Mouse (Mus musculus) MEL (cell line): ENCODE results near the gene Cmtm3. TPM values are rescaled to one million over a fixed set of nuclear protein-coding genes. Genes with fewer than 3 reads are reported as not detected.

Experiments
- DNase-seq: peaks from one replicate; pipeline ENCODE4 v3.0.0; 2011; ENCODE audit warnings: low read depth, low spot score
- H3K27ac ChIP-seq: 2 replicates; pipeline ENCODE4 v1.5.1; 2012; ENCODE audit warnings: low read depth, mild to moderate bottlenecking, control low read depth, low read length, moderate library complexity; ENCODE audit not compliant: control insufficient read depth
- H3K27me3 ChIP-seq, 2 experiments: fragments of 150-350 bp in 1 of 2; sonication (generic) in 1 of 2; 2 replicates each; pipeline ENCODE4 v1.6.1; 2012; ENCODE audit warnings: low read length in 2 of 2, mild to moderate bottlenecking in 2 of 2, improper control_type of control experiment in 1 of 2, moderate library complexity in 1 of 2; ENCODE audit not compliant: insufficient read depth in 2 of 2, control insufficient read depth in 1 of 2
- H3K36me3 ChIP-seq, 2 experiments: 2 replicates each; pipeline ENCODE4 v1.6.1; 2012 to 2014; ENCODE audit warnings: low read length in 2 of 2, improper control_type of control experiment in 1 of 2, inconsistent platforms in 1 of 2, mild to moderate bottlenecking in 1 of 2; ENCODE audit not compliant: insufficient read depth in 2 of 2, control insufficient read depth in 1 of 2
- H3K4me1 ChIP-seq, 2 experiments: fragments of 150-350 bp in 1 of 2; sonication (generic) in 1 of 2; 2 replicates each; pipeline ENCODE4 v1.6.1; 2012; ENCODE audit warnings: low read length in 2 of 2, improper control_type of control experiment in 1 of 2, mild to moderate bottlenecking in 1 of 2; ENCODE audit not compliant: insufficient read depth in 2 of 2, control insufficient read depth in 1 of 2
- H3K4me3 ChIP-seq, 2 experiments: fragments of 150-350 bp in 1 of 2; sonication (generic) in 1 of 2; 2 replicates each; pipeline ENCODE4 v1.5.1; 2012; ENCODE audit warnings: low read depth in 2 of 2, low read length in 2 of 2, mild to moderate bottlenecking in 2 of 2, moderate library complexity in 2 of 2, control low read depth in 1 of 2, improper control_type of control experiment in 1 of 2; ENCODE audit not compliant: control insufficient read depth in 1 of 2, insufficient read depth in 1 of 2
- H3K79me2 ChIP-seq: 2 replicates; pipeline ENCODE4 v1.6.1; 2012; ENCODE audit warnings: mild to moderate bottlenecking, low read length, moderate library complexity; ENCODE audit not compliant: control insufficient read depth, poor library complexity, insufficient read depth
- H3K9ac ChIP-seq: 2 replicates; pipeline ENCODE4 v1.6.1; 2012; ENCODE audit warnings: low read depth, mild to moderate bottlenecking, control low read depth, low read length, moderate library complexity; ENCODE audit not compliant: control insufficient read depth, poor library complexity, severe bottlenecking
- H3K9me3 ChIP-seq: fragments of 150-350 bp; sonication (generic); replicated peaks from 2 replicates; pipeline ENCODE4 v1.6.1; 2012; ENCODE audit warnings: mild to moderate bottlenecking, low read length, improper control_type of control experiment, moderate library complexity; ENCODE audit not compliant: insufficient read depth
- BHLHE40 ChIP-seq: IDR thresholded peaks from 2 replicates; pipeline ENCODE4 v1.6.1; 2012; ENCODE audit warnings: low read depth, mild to moderate bottlenecking, inconsistent platforms, low read length, improper control_type of control experiment, borderline replicate concordance
- CHD2 ChIP-seq: IDR thresholded peaks from 2 replicates; pipeline ENCODE4 v1.6.1; 2011; ENCODE audit warnings: low read length, improper control_type of control experiment
- CTCF ChIP-seq, 3 experiments: IDR thresholded peaks in 2 of 3; conservative IDR thresholded peaks in 1 of 3; 2 replicates each; pipeline ENCODE4 v1.5.1; 2011 to 2012; ENCODE audit warnings: low read length in 3 of 3, low read depth in 2 of 3, mild to moderate bottlenecking in 2 of 3, improper control_type of control experiment in 1 of 3, inconsistent platforms in 1 of 3, mixed read lengths in 1 of 3, moderate library complexity in 1 of 3; ENCODE audit not compliant: control insufficient read depth in 1 of 3, insufficient read depth in 1 of 3, poor library complexity in 1 of 3, severe bottlenecking in 1 of 3
- E2F4 ChIP-seq: IDR thresholded peaks from 2 replicates; pipeline ENCODE4 v1.6.1; 2011; ENCODE audit warnings: low read depth, low read length, improper control_type of control experiment, borderline replicate concordance
- GABPA ChIP-seq: IDR thresholded peaks from 2 replicates; pipeline ENCODE4 v1.6.1; 2012; ENCODE audit warnings: low read depth, mild to moderate bottlenecking, inconsistent platforms, low read length, improper control_type of control experiment, moderate library complexity
- GATA1 ChIP-seq: IDR thresholded peaks from 2 replicates; pipeline ENCODE4 v1.6.1; 2011; ENCODE audit warnings: low read depth, low read length, improper control_type of control experiment
- HCFC1 ChIP-seq: IDR thresholded peaks from 2 replicates; pipeline ENCODE4 v1.6.1; 2012; ENCODE audit warnings: low read depth, mild to moderate bottlenecking, inconsistent platforms, low read length, improper control_type of control experiment, moderate library complexity
- JUND ChIP-seq: IDR thresholded peaks from 2 replicates; pipeline ENCODE4 v1.6.1; 2011; ENCODE audit warnings: low read depth, mild to moderate bottlenecking, improper control_type of control experiment, low read length
- MAZ ChIP-seq: IDR thresholded peaks from 2 replicates; pipeline ENCODE4 v1.6.1; 2012; ENCODE audit warnings: low read depth, mild to moderate bottlenecking, inconsistent platforms, low read length, improper control_type of control experiment
- MEF2A ChIP-seq: IDR thresholded peaks from 2 replicates; pipeline ENCODE4 v1.6.1; 2014; ENCODE audit warnings: low read depth, mild to moderate bottlenecking, inconsistent platforms, low read length, improper control_type of control experiment; ENCODE audit not compliant: poor library complexity, insufficient replicate concordance, severe bottlenecking; ENCODE audit errors: extremely low read depth
- MXI1 ChIP-seq: IDR thresholded peaks from 2 replicates; pipeline ENCODE4 v1.6.1; 2011; ENCODE audit warnings: mild to moderate bottlenecking, low read depth, low read length, improper control_type of control experiment
- MYB ChIP-seq: IDR thresholded peaks from 2 replicates; pipeline ENCODE4 v1.6.1; 2011; ENCODE audit warnings: mild to moderate bottlenecking, low read depth, low read length, improper control_type of control experiment
- NELFE ChIP-seq: IDR thresholded peaks from 2 replicates; pipeline ENCODE4 v1.6.1; 2011; ENCODE audit warnings: low read depth, low read length, improper control_type of control experiment
- NRF1 ChIP-seq: IDR thresholded peaks from 2 replicates; pipeline ENCODE4 v1.6.1; 2014; ENCODE audit warnings: low read depth, mild to moderate bottlenecking, inconsistent platforms, low read length, improper control_type of control experiment, moderate library complexity; ENCODE audit not compliant: poor library complexity, insufficient read depth, severe bottlenecking
- POLR2A ChIP-seq, 2 experiments: IDR thresholded peaks; 2 replicates each; pipeline ENCODE4 v1.6.1; 2011 to 2012; ENCODE audit warnings: low read length in 2 of 2, mild to moderate bottlenecking in 2 of 2, control low read depth in 1 of 2, improper control_type of control experiment in 1 of 2, low read depth in 1 of 2, moderate library complexity in 1 of 2; ENCODE audit not compliant: control insufficient read depth in 1 of 2, insufficient read depth in 1 of 2, poor library complexity in 1 of 2
- POLR2AphosphoS2 ChIP-seq: IDR thresholded peaks from 2 replicates; pipeline ENCODE4 v1.6.1; 2011; ENCODE audit warnings: low read length, improper control_type of control experiment
- POLR2AphosphoS5 ChIP-seq: IDR thresholded peaks from 2 replicates; pipeline ENCODE4 v1.6.1; 2012; ENCODE audit warnings: low read depth, borderline replicate concordance, mild to moderate bottlenecking, inconsistent platforms, low read length, moderate library complexity, mixed read lengths
- RAD21 ChIP-seq: IDR thresholded peaks from 2 replicates; pipeline ENCODE4 v1.6.1; 2011; ENCODE audit warnings: mild to moderate bottlenecking, low read depth, low read length, improper control_type of control experiment
- RCOR1 ChIP-seq: IDR thresholded peaks from 2 replicates; pipeline ENCODE4 v1.6.1; 2012; ENCODE audit warnings: low read depth, mild to moderate bottlenecking, inconsistent platforms, low read length, improper control_type of control experiment
- TAL1 ChIP-seq: IDR thresholded peaks from 2 replicates; pipeline ENCODE4 v1.6.1; 2012; ENCODE audit warnings: mild to moderate bottlenecking, inconsistent platforms, low read length, moderate library complexity, mixed read lengths
- TBP ChIP-seq: IDR thresholded peaks from 2 replicates; pipeline ENCODE4 v1.8.0; 2011; ENCODE audit warnings: low read depth, low read length, improper control_type of control experiment
- TCF12 ChIP-seq: IDR thresholded peaks from 2 replicates; pipeline ENCODE4 v1.6.1; 2014; ENCODE audit warnings: low read depth, mild to moderate bottlenecking, inconsistent platforms, low read length, improper control_type of control experiment, moderate library complexity
- UBTF ChIP-seq: IDR thresholded peaks from 2 replicates; pipeline ENCODE4 v1.6.1; 2012; ENCODE audit warnings: low read depth, mild to moderate bottlenecking, inconsistent platforms, low read length, improper control_type of control experiment, moderate library complexity, borderline replicate concordance; ENCODE audit not compliant: insufficient read depth
- ZMIZ1 ChIP-seq: IDR thresholded peaks from 2 replicates; pipeline ENCODE4 v1.6.1; 2012; ENCODE audit warnings: low read depth, mild to moderate bottlenecking, inconsistent platforms, low read length, improper control_type of control experiment, moderate library complexity
- ZNF384 ChIP-seq: IDR thresholded peaks from 2 replicates; pipeline ENCODE4 v1.6.1; 2012; ENCODE audit warnings: low read depth, mild to moderate bottlenecking, inconsistent platforms, low read length, improper control_type of control experiment
- polyA plus RNA-seq, 2 experiments: library from polyadenylated mRNA; stranded (reverse) in 1 of 2; unstranded in 1 of 2; fragments of >175 nt in 1 of 2; fragments of >200 nt in 1 of 2; gene quantifications; 2 replicates each; pipeline versions ENCODE4 v1.2.1 to v1.2.4; 2012; ENCODE audit warnings: low replicate concordance in 2 of 2, low read depth in 1 of 2; ENCODE audit not compliant: insufficient read length in 2 of 2, insufficient read depth in 1 of 2, missing spikeins in 1 of 2
- total RNA-seq: library from RNA; depleted of rRNA; stranded (reverse); fragments of 300-350 nt; gene quantifications from 2 replicates; pipeline ENCODE4 v1.2.3, GENCODE M21; 2012

Gene Cmtm3
- total and polyA plus RNA-seq, 3 experiments, result 17.9 to 56.3 TPM; not detected in 1

DNA sequence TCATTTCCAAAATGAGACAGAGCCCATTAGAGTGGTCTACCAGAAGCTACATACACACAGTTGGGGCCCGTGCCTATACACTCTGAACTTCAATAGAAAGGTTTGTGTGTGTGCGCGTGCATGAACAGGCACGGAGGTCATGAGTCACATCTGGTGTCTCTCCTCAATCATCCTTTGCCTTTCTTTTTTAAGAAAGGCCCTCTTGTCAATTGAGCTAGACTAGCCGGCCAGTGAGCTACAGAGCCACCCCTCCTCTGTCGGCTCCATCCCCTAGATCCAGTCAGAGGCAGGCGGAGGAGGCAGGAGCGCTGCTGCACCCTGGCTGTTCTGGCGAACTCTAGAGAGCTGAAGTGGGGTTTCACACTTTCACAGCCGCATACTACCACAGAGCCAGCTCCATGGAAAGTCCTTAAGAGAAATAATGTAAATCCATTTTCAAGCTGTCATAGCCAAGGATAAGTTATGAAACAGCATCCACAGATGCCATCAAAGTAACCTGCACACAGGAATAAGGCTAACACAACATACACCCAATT lies 40.2 kb downstream of the Cmtm3 start:
- Histone ChIP-seq H3K79me2 (peaks cover 5% of the 10 kb centered on the region; the same call in 1 of the 2 replicates), H3K9me3 (no peaks in the 10 kb centered on the region), H3K27me3 (no peaks in the 10 kb centered on the region), H3K27ac (no peak overlapping the region), H3K4me1 (no peaks in the 10 kb centered on the region), H3K9ac (no peak overlapping the region), H3K36me3 (no peaks in the 10 kb centered on the region), H3K4me3 (no peak overlapping the region)
- no peak for DNase-seq
- no peak for TF ChIP-seq ZNF384
- no peak for TF ChIP-seq NRF1
- TF ChIP-seq JUND, result no peak
- no peak for TF ChIP-seq TCF12
- TF ChIP-seq GABPA, result no peak
- TF ChIP-seq BHLHE40, result no peak
- no peak for TF ChIP-seq RCOR1
- no peak for TF ChIP-seq TBP
- TF ChIP-seq CHD2, result no peak
- TF ChIP-seq RAD21, result no peak
- no peak for TF ChIP-seq MYB
- no peak for TF ChIP-seq POLR2AphosphoS5
- TF ChIP-seq HCFC1, result no peak
- TF ChIP-seq CTCF (IDR thresholded peaks at IDR 0.05 in 2 of 3, conservative IDR thresholded peaks at IDR 0.05 in 1 of 3; ENCODE audit: control insufficient read depth in 1 of 3, insufficient read depth in 1 of 3, low read depth in 2 of 3, low read length in 3 of 3, poor library complexity in 1 of 3, severe bottlenecking in 1 of 3), result no peak
- TF ChIP-seq NELFE, result no peak
- TF ChIP-seq MXI1, result no peak
- TF ChIP-seq GATA1, result no peak
- no peak for TF ChIP-seq MEF2A

DNA sequence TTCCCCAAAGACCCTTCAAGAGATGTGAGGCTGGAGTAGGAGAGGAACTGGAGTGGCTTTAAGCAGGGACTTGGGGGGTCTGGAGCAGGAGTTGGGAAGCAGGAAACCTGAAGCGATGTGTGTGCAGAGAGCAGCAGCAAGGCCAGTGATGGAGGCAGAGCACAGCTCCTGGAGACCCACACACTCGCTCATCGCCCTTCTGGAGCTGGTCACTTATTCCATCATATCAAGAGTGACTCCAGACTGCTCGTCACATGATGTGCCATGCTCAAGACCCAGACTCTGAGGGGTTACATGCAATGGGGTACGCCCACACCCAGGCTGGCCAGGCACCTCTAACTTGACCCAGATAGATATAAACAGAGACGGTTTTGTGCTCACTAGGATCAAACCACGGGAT lies 41.1 kb downstream of the Cmtm3 start:
- Histone ChIP-seq H3K9me3 (no peaks in the 10 kb centered on the region), H3K27me3 (no peaks in the 10 kb centered on the region), H3K9ac (no peak overlapping the region), H3K4me3 (no peak overlapping the region), H3K79me2 (peaks cover 5% of the 10 kb centered on the region; the same call in 1 of the 2 replicates), H3K27ac (no peak overlapping the region), H3K36me3 (no peaks in the 10 kb centered on the region), H3K4me1 (no peaks in the 10 kb centered on the region)
- no peak for DNase-seq
- TF ChIP-seq CTCF (IDR thresholded peaks at IDR 0.05 in 2 of 3, conservative IDR thresholded peaks at IDR 0.05 in 1 of 3; ENCODE audit: control insufficient read depth in 1 of 3, insufficient read depth in 1 of 3, low read depth in 2 of 3, low read length in 3 of 3, poor library complexity in 1 of 3, severe bottlenecking in 1 of 3) (no peak), TAL1 (no peak), E2F4 (no peak), NRF1 (no peak), MYB (no peak), GATA1 (no peak), ZNF384 (no peak), UBTF (no peak), POLR2AphosphoS2 (no peak), MAZ (no peak), GABPA (no peak), POLR2A (IDR thresholded peaks at IDR 0.05; ENCODE audit: control insufficient read depth in 1 of 2, insufficient read depth in 1 of 2, low read depth in 1 of 2, low read length in 2 of 2, poor library complexity in 1 of 2) (no peak), ZMIZ1 (no peak)
